Mouse (Mus musculus) left cerebral cortex, postnatal 4 days (tissue): Measurements from ENCODE around the gene Gm9112. TPM values are rescaled to one million over a fixed set of nuclear protein-coding genes. Genes with fewer than 3 reads are reported as not detected.
"Not testable (repeated sequence)": the region's sequence is repeated elsewhere in the genome, so short reads cannot be mapped to it uniquely, and the experiment has no call there.

Experiments used
- DNase-seq: peaks from one replicate; pipeline ENCODE4 v3.0.0-alpha.2; 2022
- intact Hi-C: fragments of 180-260 bp; cut with DNase I; formaldehyde crosslinking; loops from one replicate; pipeline ENCODE4 v1.15.1; 2025
- total RNA-seq, 2 experiments: library from RNA; stranded (reverse); gene quantifications; 2 replicates each; pipeline ENCODE4 v1.2.3; 2021

Gene Gm9112
- not detected for total RNA-seq

- intact Hi-C loops, DNase-seq: not testable (repeated sequence)
Observed at GRCm38 (mm10) chrX:102707535-102707934, at the start of gene Gm9112, which contains the start of gene Dmrtc1b. Gene Gm9112, minus strand, starts transcription at chrX:102707635. Gene Dmrtc1b, plus strand, starts transcription at chrX:102707865.

- intact Hi-C loops = not testable (repeated sequence)
- DNase-seq = peak; percentile 6
Observed at GRCm38 (mm10) chrX:102724226-102724625, 16.8 kb upstream of the Gm9112 start.

- DNase-seq, intact Hi-C loops: not testable (repeated sequence)
Observed at GRCm38 (mm10) chrX:102700636-102701035, 6.8 kb downstream of the Gm9112 start.

DNA sequence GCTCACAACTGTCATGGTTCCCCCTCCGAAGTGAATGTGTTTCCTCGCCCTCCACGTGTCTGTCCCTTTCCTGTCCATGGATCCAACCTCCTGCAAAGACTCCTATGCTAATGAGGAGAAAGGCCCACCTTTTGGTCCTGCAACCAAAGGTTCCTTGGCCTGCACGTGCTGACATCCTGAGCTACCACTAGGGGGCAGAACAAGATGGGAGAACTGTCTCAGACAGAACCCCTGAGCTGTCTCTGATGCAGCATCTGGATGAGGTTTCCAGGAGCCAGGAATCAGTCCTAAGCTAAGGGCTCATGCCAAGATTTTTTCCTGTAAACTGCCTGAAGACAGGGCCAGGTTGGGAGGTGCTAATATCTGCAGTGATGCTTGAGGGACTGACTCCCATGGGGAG lies 18.2 kb downstream of the Gm9112 start:
- DNase-seq = peak; percentile 28
- intact Hi-C loops = not testable (repeated sequence)

DNA sequence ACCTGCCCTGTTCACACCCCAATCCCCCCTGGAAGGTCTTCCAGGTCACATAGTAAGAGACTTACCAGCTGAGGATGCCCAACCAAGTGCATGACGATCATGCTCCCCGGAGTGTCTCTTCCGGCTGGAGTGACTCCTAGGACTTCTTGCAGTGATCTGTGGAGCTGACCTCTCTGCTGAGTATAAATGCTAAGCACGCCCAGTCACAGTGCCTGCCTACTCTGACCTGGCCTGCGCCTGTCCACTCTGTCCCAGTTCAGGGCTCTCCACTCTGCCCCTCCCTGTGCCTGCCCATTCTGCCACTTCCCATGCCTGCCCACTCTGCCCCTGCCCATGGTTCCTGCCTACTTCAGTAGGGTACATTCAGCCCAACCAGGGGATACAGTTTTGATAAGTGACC lies 20.6 kb downstream of the Gm9112 start, which contains the start of gene Gm3880:
Gene Gm3880, minus strand, starts transcription at position 101 of the 400 bp plus-strand sequence.
- intact Hi-C loops, DNase-seq: not testable (repeated sequence)

DNA sequence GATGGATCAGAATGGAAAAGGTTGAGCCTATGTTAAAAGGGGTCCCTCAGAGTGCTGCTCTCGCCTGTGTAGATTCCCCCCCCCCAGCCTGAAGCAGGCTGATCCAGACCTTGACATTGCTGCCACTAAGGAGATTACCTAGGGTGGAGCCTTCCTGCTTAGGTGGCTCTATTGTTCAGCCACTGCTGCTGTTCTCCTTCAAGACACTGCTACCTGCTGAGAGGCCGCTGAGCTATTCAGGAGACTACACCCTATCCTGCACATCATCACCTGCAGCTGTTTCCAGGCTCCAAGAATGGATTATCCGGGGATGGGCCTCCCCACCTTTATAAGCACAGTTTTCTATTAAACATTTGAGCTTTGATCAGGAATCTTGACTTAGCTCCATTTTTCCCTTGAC lies 22.7 kb downstream of the Gm9112 start:
- intact Hi-C loops, DNase-seq: not testable (repeated sequence)

- DNase-seq = no peak
- intact Hi-C loops = loop anchor here (2.0 kb wide), 1 partner anchor 290 kb away; no protein-coding TSS in a partner anchor
Observed at GRCm38 (mm10) chrX:102666641-102667040, 40.8 kb downstream of the Gm9112 start.

DNA sequence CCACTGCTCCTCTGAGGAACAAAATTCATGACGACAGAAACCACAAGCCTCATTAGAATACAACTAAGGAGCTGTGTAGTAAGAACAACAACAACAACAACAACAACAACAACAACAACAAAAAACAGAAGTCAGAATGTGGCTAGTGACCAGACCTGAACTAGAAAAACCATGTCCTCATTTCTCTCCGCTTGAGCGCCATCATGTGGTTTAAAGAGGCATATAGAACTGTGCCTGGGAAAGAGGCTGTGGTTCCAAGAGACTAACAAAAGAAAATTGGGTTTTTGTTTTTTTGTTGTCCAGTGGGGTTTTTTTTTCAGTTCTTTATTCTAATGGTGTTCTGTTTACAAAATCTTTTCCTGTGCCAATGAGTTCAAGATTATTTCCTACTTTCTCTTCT lies 46.7 kb downstream of the Gm9112 start:
- intact Hi-C loops = no loop called here
- no peak for DNase-seq

Other genes starting within 250 kb of the Gm9112 start
- 10 to 100 TPM; 10.7 to 10.8 TPM for gene Hdac8, start 202.3 kb downstream of the Gm9112 start, total RNA-seq
- 10 to 100 TPM in 1 of 2 experiments, 1 to 10 TPM in 1; 9.3 to 10.0 TPM for gene Phka1, start 63.4 kb downstream of the Gm9112 start, total RNA-seq
- gene Gm3880, start 20.7 kb downstream of the Gm9112 start, total RNA-seq = not detected
- not detected for gene Dmrtc1b, start 230 bp upstream of the Gm9112 start, total RNA-seq
- not detected for gene Dmrtc1c1, start 95.3 kb upstream of the Gm9112 start, total RNA-seq
- not detected for gene Dmrtc1c2, start 147.0 kb upstream of the Gm9112 start, total RNA-seq
- not detected for gene 1700031F05Rik, start 160.3 kb upstream of the Gm9112 start, total RNA-seq
- 1 to 10 TPM; 1.2 to 1.3 TPM for gene Dmrtc1a, start 201.1 kb upstream of the Gm9112 start, total RNA-seq
- not detected for gene 1700011M02Rik, start 201.3 kb upstream of the Gm9112 start, total RNA-seq
- gene 1700018G05Rik, start 220.7 kb upstream of the Gm9112 start, total RNA-seq = not detected